Mouse (Mus musculus): ENCODE results near the gene Btbd35f13. TPM values are rescaled to one million over a fixed set of nuclear protein-coding genes. Genes with fewer than 3 reads are reported as not detected.

Btbd35f13 gene
- not detected for polyA plus RNA-seq (2014; fragmentation: Illumina TruSeq; extraction: RNeasy Lipid Tissue Mini Kit (QIAGEN cat#74804); ENCODE audit: low replicate concordance)

GRCm38 (mm10) chrX:33656872-33657271 lies at the start of gene Btbd35f13:
Gene Btbd35f13 (plus strand): TSS chrX:33657172.

GRCm38 (mm10) chrX:33702249-33702648 lies 45.3 kb downstream of the Btbd35f13 start, which contains the start of gene Btbd35f14:
Gene Btbd35f14 (minus strand): TSS chrX:33702349.

Other genes starting within 250 kb of the Btbd35f13 start
- gene Btbd35f15, start 79.9 kb upstream of the Btbd35f13 start, polyA plus RNA-seq (2014; fragmentation: Illumina TruSeq; extraction: RNeasy Lipid Tissue Mini Kit (QIAGEN cat#74804); ENCODE audit: low replicate concordance): not detected
- gene Btbd35f14, start 45.2 kb downstream of the Btbd35f13 start, polyA plus RNA-seq (2014; fragmentation: Illumina TruSeq; extraction: RNeasy Lipid Tissue Mini Kit (QIAGEN cat#74804); ENCODE audit: low replicate concordance): not detected